Mouse (Mus musculus) ES-Bruce4 (cell line): Measurements from ENCODE around the gene Rps8.

Source experiments
- CTCF ChIP-seq: IDR thresholded peaks from one replicate; pipeline ENCODE4 v1.8.1; 2011; ENCODE audit warnings: low read depth, low read length
- EP300 ChIP-seq: IDR thresholded peaks from 2 replicates; pipeline ENCODE4 v1.6.1; 2011; ENCODE audit warnings: low read depth, low read length; ENCODE audit not compliant: insufficient read depth
- POLR2A ChIP-seq: IDR thresholded peaks from one replicate; pipeline ENCODE4 v1.8.1; 2011; ENCODE audit warnings: low read length; ENCODE audit not compliant: insufficient read depth

DNA sequence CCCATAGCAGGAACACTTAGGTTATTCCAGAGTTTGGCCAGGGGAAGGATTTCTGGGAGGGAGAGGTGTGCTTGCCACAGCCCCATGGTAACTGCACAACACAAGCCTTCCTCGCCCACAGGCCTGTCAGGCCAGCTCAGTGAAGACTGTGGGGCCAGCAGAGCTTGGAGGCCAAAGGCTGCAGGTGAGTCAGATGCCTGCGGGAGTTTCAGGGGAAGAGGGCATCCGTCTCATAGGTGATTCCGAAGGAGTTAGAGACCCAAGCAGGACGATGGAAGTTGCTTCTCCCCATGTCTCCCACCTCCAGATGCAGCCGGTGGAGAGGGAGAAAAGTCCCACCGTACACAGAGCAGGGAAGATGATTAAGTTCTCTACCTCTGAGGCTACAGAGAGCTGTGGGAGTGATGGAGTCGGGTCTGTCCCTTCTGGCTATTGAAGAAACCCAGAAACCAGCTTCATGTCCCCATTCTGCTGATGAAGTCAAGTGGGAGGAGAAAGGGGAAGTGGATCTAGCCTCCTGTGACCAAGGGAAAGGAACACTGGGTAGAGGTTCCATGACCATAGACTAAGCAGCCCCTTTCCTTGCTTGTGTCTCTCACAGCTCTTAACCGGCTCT lies 29.3 kb downstream of the Rps8 start, which contains the start of gene Tctex1d4:
- TF ChIP-seq CTCF (no peak), EP300 (no peak), POLR2A (no peak)
